Mouse (Mus musculus) MEL (cell line): ENCODE results near the gene Dpp4.

Experiments used
- CTCF ChIP-seq, 3 experiments: IDR thresholded peaks in 2 of 3; conservative IDR thresholded peaks in 1 of 3; 2 replicates each; pipeline ENCODE4 v1.5.1; 2011 to 2012; ENCODE audit warnings: low read length in 3 of 3, low read depth in 2 of 3, mild to moderate bottlenecking in 2 of 3, improper control_type of control experiment in 1 of 3, inconsistent platforms in 1 of 3, mixed read lengths in 1 of 3, moderate library complexity in 1 of 3; ENCODE audit not compliant: control insufficient read depth in 1 of 3, insufficient read depth in 1 of 3, poor library complexity in 1 of 3, severe bottlenecking in 1 of 3
- E2F4 ChIP-seq: IDR thresholded peaks from 2 replicates; pipeline ENCODE4 v1.6.1; 2011; ENCODE audit warnings: low read depth, low read length, improper control_type of control experiment, borderline replicate concordance
- EP300 ChIP-seq, 2 experiments: IDR thresholded peaks; 2 replicates each; pipeline ENCODE4 v1.6.1; 2011; ENCODE audit warnings: improper control_type of control experiment in 2 of 2, low read length in 2 of 2, low read depth in 1 of 2, mild to moderate bottlenecking in 1 of 2
- ETS1 ChIP-seq: IDR thresholded peaks from 2 replicates; pipeline ENCODE4 v1.6.1; 2012; ENCODE audit warnings: low read depth, mild to moderate bottlenecking, inconsistent platforms, low read length, improper control_type of control experiment, moderate library complexity
- MAFK ChIP-seq: IDR thresholded peaks from 2 replicates; pipeline ENCODE4 v1.6.1; 2011; ENCODE audit warnings: low read depth, mild to moderate bottlenecking, low read length, improper control_type of control experiment, borderline replicate concordance
- MAX ChIP-seq: IDR thresholded peaks from 2 replicates; pipeline ENCODE4 v1.6.1; 2011; ENCODE audit warnings: low read length, improper control_type of control experiment
- MYB ChIP-seq: IDR thresholded peaks from 2 replicates; pipeline ENCODE4 v1.6.1; 2011; ENCODE audit warnings: mild to moderate bottlenecking, low read depth, low read length, improper control_type of control experiment
- MYC ChIP-seq: IDR thresholded peaks from 2 replicates; pipeline ENCODE4 v1.6.1; 2011; ENCODE audit warnings: low read depth, mild to moderate bottlenecking, low read length, improper control_type of control experiment, moderate library complexity
- NELFE ChIP-seq: IDR thresholded peaks from 2 replicates; pipeline ENCODE4 v1.6.1; 2011; ENCODE audit warnings: low read depth, low read length, improper control_type of control experiment
- SMC3 ChIP-seq: IDR thresholded peaks from 2 replicates; pipeline ENCODE4 v1.6.1; 2011; ENCODE audit warnings: low read depth, low read length, improper control_type of control experiment
- USF1 ChIP-seq: IDR thresholded peaks from 2 replicates; pipeline ENCODE4 v1.6.1; 2014; ENCODE audit warnings: low read depth, mild to moderate bottlenecking, inconsistent platforms, low read length, improper control_type of control experiment, moderate library complexity

- no peak for TF ChIP-seq MYB
- TF ChIP-seq MYC = no peak
- 0 out of 2 replicates have a peak, but pooled peaks have one; percentile 26 for TF ChIP-seq ETS1
- no peak for TF ChIP-seq E2F4
- TF ChIP-seq CTCF (IDR thresholded peaks at IDR 0.05 in 2 of 3, conservative IDR thresholded peaks at IDR 0.05 in 1 of 3; ENCODE audit: control insufficient read depth in 1 of 3, insufficient read depth in 1 of 3, low read depth in 2 of 3, low read length in 3 of 3, poor library complexity in 1 of 3, severe bottlenecking in 1 of 3) = no peak
- no peak for TF ChIP-seq NELFE
- no peak for TF ChIP-seq MAX
- TF ChIP-seq SMC3 = 0 out of 2 replicates have a peak, but pooled peaks have one; percentile 3
- TF ChIP-seq MAFK = no peak
- no peak for TF ChIP-seq USF1
- TF ChIP-seq EP300 (IDR thresholded peaks at IDR 0.05; ENCODE audit: low read depth in 1 of 2, low read length in 2 of 2) = peak in 1 of 2 experiments; percentile 42; a peak in 1 of 4 replicates
Measured at GRCm38 (mm10) chr2:62287532-62287931, 124.5 kb downstream of the Dpp4 start.
